ENCODE assay signal across 10 mouse cellular contexts in the genomic region with DNA sequence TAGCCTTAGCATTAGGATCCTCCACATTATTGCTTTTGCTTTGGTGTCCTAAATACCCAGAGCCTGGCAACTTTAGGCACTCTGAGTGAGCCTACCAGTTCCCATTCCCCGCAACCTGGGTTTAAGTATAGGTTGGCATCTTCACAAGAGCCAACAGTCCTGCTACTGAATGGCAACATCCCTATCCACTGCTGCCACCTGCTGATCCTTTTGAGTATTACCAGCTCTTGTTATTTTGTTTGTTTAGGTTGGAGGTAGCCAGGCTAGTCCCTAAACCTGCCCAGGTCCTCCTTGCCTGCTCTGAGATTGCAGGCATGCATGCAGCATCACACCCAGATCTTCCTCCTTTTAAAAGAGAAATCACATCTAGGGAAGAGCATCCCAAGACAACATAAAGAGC. TPM values are rescaled to one million over a fixed set of nuclear protein-coding genes. Genes with fewer than 3 reads are reported as not detected.
A peak's percentile ranks its signal among the peaks of the same experiment; 100 is the strongest.
DNase-seq lines count a peak whose midpoint lies in the region; ATAC-seq and TF ChIP-seq lines count a peak whose summit lies in the region.
"Not testable (repeated sequence)": the region's sequence is repeated elsewhere in the genome, so short reads cannot be mapped to it uniquely, and the experiment has no call there.
"Had no signal": no experiment of that assay in that cellular context is flagged by ENCODE, and none has a peak within 500 bp of the region (broad histone marks: within the 10 kb centered on the region; RNA-seq: fewer than 3 reads in every experiment).

No protein-coding gene starts in this region.

- H3K4me3 ChIP-seq in bone marrow, adult 2 months (replicated peaks; ENCODE audit: control insufficient read depth, low read depth, low read length); forebrain, embryonic 13.5 days; stomach, embryonic 16.5 days (replicated peaks; ENCODE audit: low read length): not testable (repeated sequence)
- H3K4me3 ChIP-seq in liver, adult 2 months (ENCODE audit: insufficient read depth, low read depth, low read length): peak overlapping the region; percentile 66

- H3K27ac ChIP-seq in bone marrow, adult 2 months (ENCODE audit: control insufficient read depth, insufficient read depth, low read depth, low read length, poor library complexity); forebrain, embryonic 13.5 days; stomach, embryonic 16.5 days (ENCODE audit: low read length): not testable (repeated sequence)
- H3K27ac ChIP-seq in liver, adult 2 months (replicated peaks; ENCODE audit: insufficient read depth, low read depth, low read length): peak overlapping the region; percentile 10; the same call in 1 of the 2 replicates

- ATAC-seq in forebrain, embryonic 13.5 days: peak; percentile 52
- peak; percentile 22; the same call in 1 of the 2 replicates for ATAC-seq in stomach, embryonic 16.5 days (ENCODE audit: insufficient read depth, low FRiP score)

- not testable (repeated sequence) for H3K79me2 ChIP-seq in liver, adult 2 months (ENCODE audit: control insufficient read depth, insufficient read depth, low read length)

- H3K4me2 ChIP-seq in forebrain, embryonic 13.5 days; stomach, embryonic 16.5 days (ENCODE audit: low read depth, low read length): not testable (repeated sequence)

- not testable (repeated sequence) for H3K9ac ChIP-seq in forebrain, embryonic 13.5 days; stomach, embryonic 16.5 days (ENCODE audit: low read length)
- peak overlapping the region; percentile 45 for H3K9ac ChIP-seq in liver, adult 2 months (ENCODE audit: low read depth, low read length)

- peak; percentile 50 for TF ChIP-seq CTCF in bone marrow, adult 2 months (IDR thresholded peaks at IDR 0.05; ENCODE audit: control insufficient read depth, insufficient read depth, low read length)
- peak; percentile 24; the same call in 1 of the 2 replicates for TF ChIP-seq CTCF in liver, adult 2 months (IDR thresholded peaks at IDR 0.05; ENCODE audit: low read depth, low read length)

- DNase-seq in B cell, adult 2 months: peak; percentile 83 to 85
- peak; percentile 84 for DNase-seq in heart, postnatal 4 days
- peak; percentile 86 for DNase-seq in kidney, postnatal 36 days
- peak; percentile 64 for DNase-seq in liver, adult 2 months (ENCODE audit: extremely low read depth, low read depth, low spot score)
- peak; percentile 72 to 79 for DNase-seq in natural killer cell, adult 2 months (ENCODE audit: low spot score in 2 of 2)

- not testable (repeated sequence) for TF ChIP-seq POLR2A in bone marrow, adult 2 months (IDR thresholded peaks at IDR 0.05; ENCODE audit: borderline replicate concordance, control insufficient read depth, low read depth, low read length); liver, adult 2 months (IDR thresholded peaks at IDR 0.05; ENCODE audit: extremely low read depth, insufficient read depth, low read length)

- WGBS in bone marrow, adult 2 months: 5% methylated on average over 1 of the region's 1 CpGs
- 16% methylated on average over 1 of the region's 1 CpGs for WGBS in forebrain, embryonic 13.5 days
- 9% methylated on average over 1 of the region's 1 CpGs for WGBS in liver, adult 2 months
- 34% methylated on average over 1 of the region's 1 CpGs for WGBS in stomach, embryonic 16.5 days

- H3K9me3 ChIP-seq in forebrain, embryonic 13.5 days (replicated peaks); stomach, embryonic 16.5 days (replicated peaks; ENCODE audit: control insufficient read depth, low read length): not testable (repeated sequence)

- H3K36me3 ChIP-seq in forebrain, embryonic 13.5 days (ENCODE audit: poor library complexity, severe bottlenecking); stomach, embryonic 16.5 days (ENCODE audit: control insufficient read depth, insufficient read depth, low read length): not testable (repeated sequence)
- H3K36me3 ChIP-seq in liver, adult 2 months (ENCODE audit: control insufficient read depth, insufficient read depth, low read length): peaks cover 13% of the 10 kb centered on the region; the same call in 1 of the 2 replicates

- not testable (repeated sequence) for H3K4me1 ChIP-seq in bone marrow, adult 2 months (ENCODE audit: control insufficient read depth, insufficient read depth, low read length); forebrain, embryonic 13.5 days
- peaks cover 17% of the 10 kb centered on the region for H3K4me1 ChIP-seq in liver, adult 2 months (ENCODE audit: control insufficient read depth, insufficient read depth, low read length)
- H3K4me1 ChIP-seq in stomach, embryonic 16.5 days (ENCODE audit: control insufficient read depth, insufficient read depth, low read length): peaks cover 10% of the 10 kb centered on the region

- H3K27me3 ChIP-seq in forebrain, embryonic 13.5 days; liver, adult 2 months (ENCODE audit: control insufficient read depth, insufficient read depth, low read length); stomach, embryonic 16.5 days (ENCODE audit: control insufficient read depth, insufficient read depth, low read length): not testable (repeated sequence)

RNA-seq across cellular contexts. Expression of a gene that starts 7.3 kb away (rescaled TPM):
- polyA plus RNA-seq in bone marrow, adult 2 months (2011; ENCODE audit: insufficient read depth, insufficient read length, low replicate concordance, missing spikeins): 4.4 and 7.2 TPM in 2 replicates
- 0.93 and 1.8 TPM in 2 replicates for polyA plus RNA-seq in forebrain, embryonic 13.5 days (2015; fragmentation: Nextera tagmentation; extraction: Ambion mirVana)
- total RNA-seq in heart, postnatal 4 days (2021): 1 to 10 TPM; 2.2 to 3.3 TPM
- total RNA-seq in liver, adult 2 months (2014; rRNA removed): 224 and 249 TPM in 2 replicates
- 541 and 671 TPM in 2 replicates for polyA plus RNA-seq in liver, adult 2 months (2012; rRNA removed)
- polyA plus RNA-seq in stomach, embryonic 16.5 days (2015; fragmentation: Nextera tagmentation; extraction: Ambion mirVana): 39.4 and 41.6 TPM in 2 replicates

RNA-seq across cellular contexts. Expression of a gene that starts 7.4 kb away (rescaled TPM):
- polyA plus RNA-seq in bone marrow, adult 2 months (2011; ENCODE audit: insufficient read depth, insufficient read length, low replicate concordance, missing spikeins): 3.1 and 8.7 TPM in 2 replicates
- polyA plus RNA-seq in forebrain, embryonic 13.5 days (2015; fragmentation: Nextera tagmentation; extraction: Ambion mirVana): 6.7 and 7.0 TPM in 2 replicates
- total RNA-seq in heart, postnatal 4 days (2021): 10 to 100 TPM; 30.4 to 31.7 TPM
- total RNA-seq in liver, adult 2 months (2014; rRNA removed): 1,910 and 2,134 TPM in 2 replicates
- 1,816 and 2,115 TPM in 2 replicates for polyA plus RNA-seq in liver, adult 2 months (2012; rRNA removed)
- polyA plus RNA-seq in stomach, embryonic 16.5 days (2015; fragmentation: Nextera tagmentation; extraction: Ambion mirVana): 151 and 166 TPM in 2 replicates

RNA-seq across cellular contexts. Expression of a gene that starts 15.9 kb away (rescaled TPM):
- not detected in 2 replicates for polyA plus RNA-seq in bone marrow, adult 2 months (2011; ENCODE audit: insufficient read depth, insufficient read length, low replicate concordance, missing spikeins)
- not detected in 2 replicates for polyA plus RNA-seq in forebrain, embryonic 13.5 days (2015; fragmentation: Nextera tagmentation; extraction: Ambion mirVana)
- not detected for total RNA-seq in heart, postnatal 4 days (2021)
- total RNA-seq in liver, adult 2 months (2014; rRNA removed): not detected in 2 replicates
- polyA plus RNA-seq in liver, adult 2 months (2012; rRNA removed): not detected in 2 replicates
- polyA plus RNA-seq in stomach, embryonic 16.5 days (2015; fragmentation: Nextera tagmentation; extraction: Ambion mirVana): not detected in 2 replicates
- total RNA-seq: ES-E14; gastrocnemius, postnatal 36 days had no signal

RNA-seq across cellular contexts. Expression of a gene that starts 24.1 kb away (rescaled TPM):
- not detected in 2 replicates for polyA plus RNA-seq in bone marrow, adult 2 months (2011; ENCODE audit: insufficient read depth, insufficient read length, low replicate concordance, missing spikeins)
- 0.03 TPM in 1 of 2 replicates, not detected in the other for polyA plus RNA-seq in forebrain, embryonic 13.5 days (2015; fragmentation: Nextera tagmentation; extraction: Ambion mirVana)
- not detected for total RNA-seq in heart, postnatal 4 days (2021)
- total RNA-seq in liver, adult 2 months (2014; rRNA removed): not detected in 2 replicates
- polyA plus RNA-seq in liver, adult 2 months (2012; rRNA removed): not detected in 2 replicates
- not detected in 2 replicates for polyA plus RNA-seq in stomach, embryonic 16.5 days (2015; fragmentation: Nextera tagmentation; extraction: Ambion mirVana)
- total RNA-seq: ES-E14; gastrocnemius, postnatal 36 days had no signal

RNA-seq across cellular contexts. Expression of a gene that starts 25.4 kb away (rescaled TPM):
- 11.6 and 19.4 TPM in 2 replicates for polyA plus RNA-seq in bone marrow, adult 2 months (2011; ENCODE audit: insufficient read depth, insufficient read length, low replicate concordance, missing spikeins)
- polyA plus RNA-seq in forebrain, embryonic 13.5 days (2015; fragmentation: Nextera tagmentation; extraction: Ambion mirVana): 0.38 TPM in 1 of 2 replicates, not detected in the other
- under 1 TPM; 0.34 to 0.69 TPM for total RNA-seq in heart, postnatal 4 days (2021)
- total RNA-seq in liver, adult 2 months (2014; rRNA removed): 1.1 and 1.2 TPM in 2 replicates
- polyA plus RNA-seq in liver, adult 2 months (2012; rRNA removed): 0.57 and 1.0 TPM in 2 replicates
- polyA plus RNA-seq in stomach, embryonic 16.5 days (2015; fragmentation: Nextera tagmentation; extraction: Ambion mirVana): 1.9 and 2.9 TPM in 2 replicates
- total RNA-seq: ES-E14 had no signal

Comparison
In these comparisons a context has a peak if more than half of its experiments do, and no peak if none do; other contexts are left out.
1. RNA of a gene that starts 7.3 kb away (polyA plus RNA-seq): 541 to 671 TPM in liver, adult 2 months; 39.4 to 41.6 TPM in stomach, embryonic 16.5 days, 4.4 to 7.2 TPM in bone marrow, adult 2 months and 0.93 to 1.8 TPM in forebrain, embryonic 13.5 days; every median in the first group is over 10 times any median in the second.
2. RNA of a gene that starts 7.4 kb away (polyA plus RNA-seq): 1,816 to 2,115 TPM in liver, adult 2 months and 151 to 166 TPM in stomach, embryonic 16.5 days; 3.1 to 8.7 TPM in bone marrow, adult 2 months and 6.7 to 7.0 TPM in forebrain, embryonic 13.5 days; every median in the first group is over 10 times any median in the second.
3. Peak in every context shown above with its lines, with median percentiles within 50 percentile points of each other: DNase-seq.